Mouse (Mus musculus) gastrocnemius, adult 2 months (tissue): Measurements from ENCODE around the gene Tagap. TPM values are rescaled to one million over a fixed set of nuclear protein-coding genes. Genes with fewer than 3 reads are reported as not detected.
"Not testable (repeated sequence)": the region's sequence is repeated elsewhere in the genome, so short reads cannot be mapped to it uniquely, and the experiment has no call there.

Source experiments
- DNase-seq: peaks from one replicate; pipeline ENCODE4 v3.0.0; 2022
- H3K27ac ChIP-seq: fragments of 200-600 bp; 2 replicates; pipeline ENCODE4 v1.8.1; 2022; ENCODE audit warnings: mild to moderate bottlenecking
- H3K4me3 ChIP-seq: fragments of 200-600 bp; 2 replicates; pipeline ENCODE4 v1.8.1; 2022; ENCODE audit warnings: mild to moderate bottlenecking, moderate library complexity
- CTCF ChIP-seq: fragments of 200-600 bp; IDR thresholded peaks from 2 replicates; pipeline ENCODE4 v1.8.1; 2022; ENCODE audit warnings: antibody characterized with exemption, mild to moderate bottlenecking, moderate library complexity
- intact Hi-C: fragments of 180-260 bp; cut with DNase I; formaldehyde crosslinking; loops from one replicate; pipeline ENCODE4 v1.15.1; 2025
- total RNA-seq, 2 experiments: library from RNA; stranded (reverse); gene quantifications; 2 replicates each; pipeline ENCODE4 v1.2.3; 2021

The Tagap gene
- total RNA-seq, 2 experiments from 2014 or later = 2.3 to 2.4 TPM

GRCm38 (mm10) chr17:7919209-7919608, 6.6 kb upstream of the Tagap start:
- intact Hi-C loops = no loop called here
- Histone ChIP-seq H3K27ac (no peak overlapping the region), H3K4me3 (no peak overlapping the region)
- no peak for DNase-seq
- TF ChIP-seq CTCF = no peak

GRCm38 (mm10) chr17:7922564-7922963, 3.2 kb upstream of the Tagap start:
- TF ChIP-seq CTCF = no peak
- no peak for DNase-seq
- Histone ChIP-seq H3K27ac (no peak overlapping the region), H3K4me3 (no peak overlapping the region)
- intact Hi-C loops = no loop called here

- TF ChIP-seq CTCF = no peak
- no peak overlapping the region for H3K27ac ChIP-seq
- no peak for DNase-seq
- intact Hi-C loops = no loop called here
- no peak overlapping the region for H3K4me3 ChIP-seq
Measured at GRCm38 (mm10) chr17:7924185-7924725, 1.5 kb upstream of the Tagap start.

GRCm38 (mm10) chr17:7927582-7928535, 2.1 kb downstream of the Tagap start:
- TF ChIP-seq CTCF = peak; percentile 92

GRCm38 (mm10) chr17:7928662-7929061, 2.9 kb downstream of the Tagap start:
- no peak for TF ChIP-seq CTCF
- no peak for DNase-seq
- no peak overlapping the region for H3K4me3 ChIP-seq
- H3K27ac ChIP-seq = no peak overlapping the region
- intact Hi-C loops = loop anchor here (2.0 kb wide), 1 partner anchor 60 kb away; no protein-coding TSS in a partner anchor

More at GRCm38 (mm10) chr17:7927582-7928535, 2.1 kb downstream of the Tagap start:
- intact Hi-C loops = loop anchor here (2.0 kb wide), 1 partner anchor 59 kb away; no protein-coding TSS in a partner anchor
- Histone ChIP-seq H3K27ac (no peak overlapping the region), H3K4me3 (peak overlapping the region; percentile 10; the same call in 1 of the 2 replicates)
- peak; percentile 80 for DNase-seq

GRCm38 (mm10) chr17:7929279-7929678, 3.5 kb downstream of the Tagap start:
- no peak for DNase-seq
- Histone ChIP-seq H3K27ac (no peak overlapping the region), H3K4me3 (no peak overlapping the region)
- TF ChIP-seq CTCF = peak; percentile 36
- intact Hi-C loops = loop anchor here (2.0 kb wide), 1 partner anchor 60 kb away; no protein-coding TSS in a partner anchor

- intact Hi-C loops = no loop called here
- Histone ChIP-seq H3K4me3 (no peak overlapping the region), H3K27ac (no peak overlapping the region; the same call in 1 of the 2 replicates)
- TF ChIP-seq CTCF = no peak
- DNase-seq = no peak
Measured at GRCm38 (mm10) chr17:7931096-7931990, 5.5 kb downstream of the Tagap start.

GRCm38 (mm10) chr17:7932121-7932520, 6.3 kb downstream of the Tagap start:
- H3K27ac ChIP-seq, DNase-seq, intact Hi-C loops, H3K4me3 ChIP-seq: not testable (repeated sequence)

GRCm38 (mm10) chr17:7939640-7940039, 13.8 kb downstream of the Tagap start:
- intact Hi-C loops = no loop called here
- H3K4me3 ChIP-seq = no peak overlapping the region
- TF ChIP-seq CTCF = peak; percentile 46
- DNase-seq = peak; percentile 47
- peak overlapping the region; percentile 31; the same call in 1 of the 2 replicates for H3K27ac ChIP-seq

- intact Hi-C loops = not testable (repeated sequence)
- peak; percentile 16; the same call in 1 of the 2 replicates for TF ChIP-seq CTCF
- peak within 1 kb of the TSS; percentile 93 for H3K27ac ChIP-seq
- DNase-seq = peak; percentile 93
- peak within 1 kb of the TSS; percentile 77 for H3K4me3 ChIP-seq
Measured at GRCm38 (mm10) chr17:7945117-7946052, 19.6 kb downstream of the Tagap start, which contains the start of gene Rsph3a. Gene Rsph3a, plus strand, starts transcription at chr17:7945614.

GRCm38 (mm10) chr17:7946053-7946627, 20.3 kb downstream of the Tagap start:
- peak overlapping the region; percentile 77 for H3K4me3 ChIP-seq
- H3K27ac ChIP-seq = peak overlapping the region; percentile 93
- DNase-seq, intact Hi-C loops: not testable (repeated sequence)

- H3K4me3 ChIP-seq, intact Hi-C loops, H3K27ac ChIP-seq, DNase-seq: not testable (repeated sequence)
Measured at GRCm38 (mm10) chr17:7951333-7951732, 25.5 kb downstream of the Tagap start.

GRCm38 (mm10) chr17:7957242-7957641, 31.4 kb downstream of the Tagap start:
- DNase-seq, H3K4me3 ChIP-seq, H3K27ac ChIP-seq, intact Hi-C loops: not testable (repeated sequence)

GRCm38 (mm10) chr17:7963333-7963732, 37.5 kb downstream of the Tagap start:
- DNase-seq, H3K4me3 ChIP-seq, intact Hi-C loops, H3K27ac ChIP-seq: not testable (repeated sequence)

GRCm38 (mm10) chr17:7964398-7964797, 38.6 kb downstream of the Tagap start:
- H3K27ac ChIP-seq, DNase-seq, H3K4me3 ChIP-seq, intact Hi-C loops: not testable (repeated sequence)
